Mouse (Mus musculus) lung, postnatal 0 days (tissue): ENCODE measurements around the gene Olfr469.

Experiments
- CTCF ChIP-seq: IDR thresholded peaks from 2 replicates; pipeline ENCODE4 v1.5.1; 2016; ENCODE audit warnings: antibody characterized with exemption, mild to moderate bottlenecking
- EP300 ChIP-seq: IDR thresholded peaks from 2 replicates; pipeline ENCODE4 v1.6.1; 2016; ENCODE audit warnings: antibody characterized with exemption, mild to moderate bottlenecking, control low read depth

GRCm38 (mm10) chr7:107802138-107802537 is 23.2 kb downstream of the Olfr469 start:
- TF ChIP-seq CTCF (no peak), EP300 (no peak)
